Mouse (Mus musculus) lung, adult 2 months (tissue): Measurements from ENCODE around the gene Gpr107.

Experiments
- CTCF ChIP-seq: fragments of 200-500 bp; IDR thresholded peaks from 2 replicates; pipeline ENCODE4 v1.5.1; 2011; ENCODE audit warnings: mild to moderate bottlenecking, low read length, control low read depth; ENCODE audit not compliant: insufficient read depth
- POLR2A ChIP-seq: fragments of 200-500 bp; IDR thresholded peaks from 2 replicates; pipeline ENCODE4 v1.6.1; 2011; ENCODE audit warnings: low read depth, mild to moderate bottlenecking, control low read depth, low read length, borderline replicate concordance; ENCODE audit errors: extremely low read depth

GRCm38 (mm10) chr2:31206882-31207281, 54.8 kb downstream of the Gpr107 start:
- no peak for TF ChIP-seq CTCF
- TF ChIP-seq POLR2A, result no peak
